Mouse (Mus musculus): ENCODE results near the gene Gm13691. TPM values are rescaled to one million over a fixed set of nuclear protein-coding genes. Genes with fewer than 3 reads are reported as not detected.

Gene Gm13691
- polyA plus RNA-seq (2021; fragmentation: Nextera tagmentation), result not detected in 2 replicates
- long read RNA-seq, experiment 1, partial matches to known transcripts, result 0 of 1 reads
- long read RNA-seq, experiment 1, other reads (novel, unspliced or antisense), result 0 of 1 reads
- long read RNA-seq, experiment 2, result 0 reads

DNA sequence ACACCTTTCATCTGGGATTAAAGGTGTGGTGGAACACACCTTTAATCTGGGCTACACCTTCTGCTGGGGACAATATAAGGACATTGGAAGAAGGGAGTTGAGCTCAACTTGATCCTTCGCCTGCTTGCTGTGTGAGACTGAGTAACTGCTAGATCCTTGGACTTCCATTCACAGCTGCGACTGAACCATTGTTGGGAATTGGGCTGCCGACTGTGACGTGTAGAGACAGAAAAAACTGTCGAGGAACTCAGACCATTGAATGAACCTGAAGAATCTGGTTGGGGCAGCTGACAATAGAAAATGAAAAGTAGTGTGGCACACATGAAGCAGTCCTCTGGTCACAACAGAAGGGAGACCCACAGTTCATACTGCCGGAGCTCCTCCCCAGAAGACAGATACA lies at the start of gene Gm13691:
TSS of gene Gm13691 (plus strand) at position 301 of the 400 bp plus-strand sequence.

DNA sequence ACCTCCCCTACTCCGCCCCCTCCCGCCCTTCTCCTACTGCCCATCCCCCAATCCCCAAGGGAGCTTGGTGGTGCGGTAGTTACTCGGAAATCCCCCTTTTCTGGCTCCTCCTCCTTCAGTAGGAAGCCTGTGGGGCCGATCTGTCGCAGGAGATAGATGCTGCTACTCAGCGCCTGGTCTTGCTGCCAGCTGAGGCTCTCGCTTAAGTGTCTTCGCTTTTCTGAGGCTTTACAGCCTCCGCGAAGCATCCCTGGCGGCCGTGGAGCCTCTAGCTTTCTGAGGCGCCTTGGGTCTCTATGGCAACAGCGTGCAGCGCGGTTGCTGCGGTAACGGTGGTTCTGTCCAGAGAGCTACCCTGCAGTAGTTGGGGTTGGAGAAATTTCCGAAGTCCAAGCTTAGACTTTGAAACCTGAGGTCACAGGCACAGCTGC lies 49.4 kb upstream of the Gm13691 start, which contains the start of gene Zswim2:
TSS of gene Zswim2 (minus strand) at position 298 of the 431 bp plus-strand sequence.

DNA sequence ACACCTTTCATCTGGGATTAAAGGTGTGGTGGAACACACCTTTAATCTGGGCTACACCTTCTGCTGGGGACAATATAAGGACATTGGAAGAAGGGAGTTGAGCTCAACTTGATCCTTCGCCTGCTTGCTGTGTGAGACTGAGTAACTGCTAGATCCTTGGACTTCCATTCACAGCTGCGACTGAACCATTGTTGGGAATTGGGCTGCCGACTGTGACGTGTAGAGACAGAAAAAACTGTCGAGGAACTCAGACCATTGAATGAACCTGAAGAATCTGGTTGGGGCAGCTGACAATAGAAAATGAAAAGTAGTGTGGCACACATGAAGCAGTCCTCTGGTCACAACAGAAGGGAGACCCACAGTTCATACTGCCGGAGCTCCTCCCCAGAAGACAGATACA lies 35.0 kb upstream of the Gm13691 start, which contains the start of gene Gm13698:
TSS of gene Gm13698 (plus strand) at position 301 of the 400 bp plus-strand sequence.

DNA sequence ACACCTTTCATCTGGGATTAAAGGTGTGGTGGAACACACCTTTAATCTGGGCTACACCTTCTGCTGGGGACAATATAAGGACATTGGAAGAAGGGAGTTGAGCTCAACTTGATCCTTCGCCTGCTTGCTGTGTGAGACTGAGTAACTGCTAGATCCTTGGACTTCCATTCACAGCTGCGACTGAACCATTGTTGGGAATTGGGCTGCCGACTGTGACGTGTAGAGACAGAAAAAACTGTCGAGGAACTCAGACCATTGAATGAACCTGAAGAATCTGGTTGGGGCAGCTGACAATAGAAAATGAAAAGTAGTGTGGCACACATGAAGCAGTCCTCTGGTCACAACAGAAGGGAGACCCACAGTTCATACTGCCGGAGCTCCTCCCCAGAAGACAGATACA lies 29.1 kb upstream of the Gm13691 start, which contains the start of gene Gm13693:
TSS of gene Gm13693 (plus strand) at position 301 of the 400 bp plus-strand sequence.

DNA sequence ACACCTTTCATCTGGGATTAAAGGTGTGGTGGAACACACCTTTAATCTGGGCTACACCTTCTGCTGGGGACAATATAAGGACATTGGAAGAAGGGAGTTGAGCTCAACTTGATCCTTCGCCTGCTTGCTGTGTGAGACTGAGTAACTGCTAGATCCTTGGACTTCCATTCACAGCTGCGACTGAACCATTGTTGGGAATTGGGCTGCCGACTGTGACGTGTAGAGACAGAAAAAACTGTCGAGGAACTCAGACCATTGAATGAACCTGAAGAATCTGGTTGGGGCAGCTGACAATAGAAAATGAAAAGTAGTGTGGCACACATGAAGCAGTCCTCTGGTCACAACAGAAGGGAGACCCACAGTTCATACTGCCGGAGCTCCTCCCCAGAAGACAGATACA lies 23.3 kb upstream of the Gm13691 start, which contains the start of gene Gm13695:
TSS of gene Gm13695 (plus strand) at position 301 of the 400 bp plus-strand sequence.

DNA sequence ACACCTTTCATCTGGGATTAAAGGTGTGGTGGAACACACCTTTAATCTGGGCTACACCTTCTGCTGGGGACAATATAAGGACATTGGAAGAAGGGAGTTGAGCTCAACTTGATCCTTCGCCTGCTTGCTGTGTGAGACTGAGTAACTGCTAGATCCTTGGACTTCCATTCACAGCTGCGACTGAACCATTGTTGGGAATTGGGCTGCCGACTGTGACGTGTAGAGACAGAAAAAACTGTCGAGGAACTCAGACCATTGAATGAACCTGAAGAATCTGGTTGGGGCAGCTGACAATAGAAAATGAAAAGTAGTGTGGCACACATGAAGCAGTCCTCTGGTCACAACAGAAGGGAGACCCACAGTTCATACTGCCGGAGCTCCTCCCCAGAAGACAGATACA lies 17.5 kb upstream of the Gm13691 start, which contains the start of gene Gm13696:
TSS of gene Gm13696 (plus strand) at position 301 of the 400 bp plus-strand sequence.

DNA sequence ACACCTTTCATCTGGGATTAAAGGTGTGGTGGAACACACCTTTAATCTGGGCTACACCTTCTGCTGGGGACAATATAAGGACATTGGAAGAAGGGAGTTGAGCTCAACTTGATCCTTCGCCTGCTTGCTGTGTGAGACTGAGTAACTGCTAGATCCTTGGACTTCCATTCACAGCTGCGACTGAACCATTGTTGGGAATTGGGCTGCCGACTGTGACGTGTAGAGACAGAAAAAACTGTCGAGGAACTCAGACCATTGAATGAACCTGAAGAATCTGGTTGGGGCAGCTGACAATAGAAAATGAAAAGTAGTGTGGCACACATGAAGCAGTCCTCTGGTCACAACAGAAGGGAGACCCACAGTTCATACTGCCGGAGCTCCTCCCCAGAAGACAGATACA lies 11.7 kb upstream of the Gm13691 start, which contains the start of gene Gm13694:
TSS of gene Gm13694 (plus strand) at position 301 of the 400 bp plus-strand sequence.

DNA sequence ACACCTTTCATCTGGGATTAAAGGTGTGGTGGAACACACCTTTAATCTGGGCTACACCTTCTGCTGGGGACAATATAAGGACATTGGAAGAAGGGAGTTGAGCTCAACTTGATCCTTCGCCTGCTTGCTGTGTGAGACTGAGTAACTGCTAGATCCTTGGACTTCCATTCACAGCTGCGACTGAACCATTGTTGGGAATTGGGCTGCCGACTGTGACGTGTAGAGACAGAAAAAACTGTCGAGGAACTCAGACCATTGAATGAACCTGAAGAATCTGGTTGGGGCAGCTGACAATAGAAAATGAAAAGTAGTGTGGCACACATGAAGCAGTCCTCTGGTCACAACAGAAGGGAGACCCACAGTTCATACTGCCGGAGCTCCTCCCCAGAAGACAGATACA lies 5.9 kb upstream of the Gm13691 start, which contains the start of gene Gm13697:
TSS of gene Gm13697 (plus strand) at position 301 of the 400 bp plus-strand sequence.

Other genes starting within 250 kb of the Gm13691 start
- 80.4 and 87.7 TPM in 2 replicates for gene Fam171b, start 177.9 kb upstream of the Gm13691 start, polyA plus RNA-seq (2021; fragmentation: Nextera tagmentation)
- 0.06 TPM in 1 of 2 replicates, not detected in the other for gene Zswim2, start 49.3 kb upstream of the Gm13691 start, polyA plus RNA-seq (2021; fragmentation: Nextera tagmentation)
- gene Gm13698, start 34.9 kb upstream of the Gm13691 start, polyA plus RNA-seq (2021; fragmentation: Nextera tagmentation), result not detected in 2 replicates
- not detected in 2 replicates for gene Gm13693, start 29.1 kb upstream of the Gm13691 start, polyA plus RNA-seq (2021; fragmentation: Nextera tagmentation)
- not detected in 2 replicates for gene Gm13695, start 23.2 kb upstream of the Gm13691 start, polyA plus RNA-seq (2021; fragmentation: Nextera tagmentation)
- gene Gm13696, start 17.4 kb upstream of the Gm13691 start, polyA plus RNA-seq (2021; fragmentation: Nextera tagmentation), result not detected in 2 replicates
- gene Gm13694, start 11.6 kb upstream of the Gm13691 start, polyA plus RNA-seq (2021; fragmentation: Nextera tagmentation), result not detected in 2 replicates
- gene Gm13697, start 5.8 kb upstream of the Gm13691 start, polyA plus RNA-seq (2021; fragmentation: Nextera tagmentation), result not detected in 2 replicates